Mouse (Mus musculus) kidney, adult 8-10 months (tissue): ENCODE data around the gene Zfp704.

Experiments
- DNase-seq, 2 experiments: peaks; one replicate each; pipeline ENCODE4 v3.0.0; 2022

Gene Zfp704

DNA sequence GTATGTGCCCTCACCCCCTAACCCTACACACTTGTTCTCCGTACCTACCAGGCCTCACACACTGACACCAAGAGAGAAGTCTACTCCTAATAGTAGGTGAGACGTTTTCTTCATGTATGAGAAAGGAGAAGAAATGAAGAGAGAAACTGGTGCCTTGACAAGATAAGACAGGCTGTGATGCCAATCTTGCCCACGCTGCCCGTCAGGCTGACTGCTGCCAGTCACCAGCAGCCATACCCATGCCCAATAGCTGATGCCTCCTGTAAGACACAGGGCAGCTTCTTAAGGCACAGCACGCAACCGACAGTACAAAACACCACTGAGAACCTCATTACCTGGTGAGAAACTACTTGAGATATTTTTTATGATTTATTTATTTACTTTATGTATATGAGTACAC is 55.0 kb downstream of the Zfp704 start:
- DNase-seq = no peak

- DNase-seq = no peak
These were observed 57.6 kb downstream of the Zfp704 start for GRCm38 (mm10) chr3:9552332-9552731.

DNA sequence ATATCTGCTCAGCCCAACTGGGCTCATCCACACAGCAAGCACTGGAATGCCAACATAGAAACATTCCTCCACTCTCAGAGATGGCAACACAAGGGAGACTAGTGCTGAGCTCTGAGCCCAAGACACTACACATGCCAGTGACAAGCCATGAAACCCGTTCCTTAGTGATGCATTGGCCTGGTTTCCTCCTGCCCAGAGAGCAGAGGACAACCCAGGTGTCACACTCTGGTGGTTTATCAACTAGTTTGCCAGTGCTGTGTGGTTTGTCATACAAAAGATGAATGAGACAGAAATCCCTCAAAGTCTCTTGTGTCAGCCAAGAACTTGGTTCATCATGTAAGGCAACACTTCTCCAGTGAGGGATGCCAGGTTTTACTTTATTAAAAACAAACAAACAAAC is 59.0 kb downstream of the Zfp704 start:
- peak; percentile 49 to 54 for DNase-seq

GRCm38 (mm10) chr3:9549815-9550214 is 60.1 kb downstream of the Zfp704 start:
- DNase-seq = no peak

DNA sequence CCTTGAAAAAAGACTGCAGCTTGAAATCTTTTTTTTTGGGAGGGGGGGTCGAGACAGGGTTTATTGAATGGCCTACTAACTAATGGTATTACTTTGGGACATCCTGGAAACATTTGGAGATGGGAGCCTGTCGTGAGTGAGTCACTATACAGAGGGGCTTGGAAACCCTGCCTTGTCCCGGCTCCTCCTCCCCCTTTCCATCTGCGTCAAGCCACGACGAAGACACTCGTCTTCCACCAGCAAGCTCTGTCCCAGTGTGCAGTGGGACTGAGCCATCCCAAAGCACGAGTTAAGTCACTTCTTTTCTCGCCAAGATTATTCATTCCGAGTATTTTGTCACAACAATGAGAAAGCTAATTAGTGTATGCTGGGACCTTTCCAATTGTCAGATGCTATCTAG is 61.7 kb downstream of the Zfp704 start:
- no peak for DNase-seq

DNA sequence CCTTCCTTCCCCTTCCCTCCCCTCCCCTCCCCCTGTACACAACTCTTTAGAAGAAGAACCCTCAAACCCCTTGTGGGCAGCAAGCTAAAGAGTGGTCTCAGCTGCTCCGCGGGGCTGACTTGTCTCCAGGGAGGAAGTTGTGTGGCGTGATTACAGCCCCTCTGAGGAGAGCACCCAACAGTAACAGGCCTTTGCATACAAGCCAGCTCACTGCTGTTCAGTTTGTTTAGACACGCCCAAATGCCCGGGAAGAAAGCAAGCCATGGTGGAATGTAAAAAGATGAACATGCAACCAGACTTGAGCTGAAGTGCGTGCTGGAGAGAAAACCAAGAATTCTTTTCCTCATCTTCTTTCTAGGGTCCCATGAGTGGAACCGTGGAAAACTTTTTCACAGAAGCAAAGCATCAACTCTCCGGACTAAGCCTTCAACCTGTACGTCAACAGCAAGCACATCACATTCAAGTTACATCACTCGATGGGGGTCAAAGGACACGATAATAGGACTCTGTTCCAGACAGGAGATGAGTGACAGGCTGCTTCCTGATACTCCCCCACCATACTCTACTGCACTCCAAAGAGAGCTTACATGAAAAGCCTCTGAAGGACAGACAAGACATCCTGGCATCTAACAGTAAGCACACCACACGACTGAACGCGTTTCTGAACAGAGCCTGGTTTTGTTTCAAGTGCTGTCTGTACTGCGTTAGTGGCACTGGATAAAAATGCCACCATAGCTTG is 62.8 kb downstream of the Zfp704 start:
- DNase-seq = no peak

- DNase-seq = no peak
These were observed 65.5 kb downstream of the Zfp704 start for GRCm38 (mm10) chr3:9544421-9544820.

GRCm38 (mm10) chr3:9543916-9544315 is 66.0 kb downstream of the Zfp704 start:
- no peak for DNase-seq

DNA sequence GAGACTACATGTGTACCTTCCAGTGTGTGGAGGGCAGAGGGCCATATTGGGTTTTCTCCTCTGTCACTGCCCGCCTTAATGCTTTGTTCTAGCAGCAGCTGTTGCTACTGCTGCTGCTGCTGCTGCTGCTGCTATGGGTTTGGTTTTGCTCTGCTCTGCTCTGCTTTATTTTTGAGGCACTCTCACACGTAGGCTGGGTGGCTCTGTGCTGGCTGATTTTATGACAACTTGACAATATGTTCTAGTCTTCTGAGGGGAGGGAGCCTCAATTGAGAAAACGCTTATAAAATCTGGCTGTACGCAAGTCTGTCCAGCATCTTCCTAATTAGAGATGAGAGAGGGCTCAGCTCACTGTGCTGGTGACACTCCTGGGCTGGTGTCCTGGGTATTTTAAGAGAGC is 66.4 kb downstream of the Zfp704 start:
- no peak for DNase-seq

- no peak for DNase-seq
These were observed 68.3 kb downstream of the Zfp704 start for GRCm38 (mm10) chr3:9541561-9541960.

- DNase-seq = no peak
These were observed 71.4 kb downstream of the Zfp704 start for GRCm38 (mm10) chr3:9538510-9538909.

DNA sequence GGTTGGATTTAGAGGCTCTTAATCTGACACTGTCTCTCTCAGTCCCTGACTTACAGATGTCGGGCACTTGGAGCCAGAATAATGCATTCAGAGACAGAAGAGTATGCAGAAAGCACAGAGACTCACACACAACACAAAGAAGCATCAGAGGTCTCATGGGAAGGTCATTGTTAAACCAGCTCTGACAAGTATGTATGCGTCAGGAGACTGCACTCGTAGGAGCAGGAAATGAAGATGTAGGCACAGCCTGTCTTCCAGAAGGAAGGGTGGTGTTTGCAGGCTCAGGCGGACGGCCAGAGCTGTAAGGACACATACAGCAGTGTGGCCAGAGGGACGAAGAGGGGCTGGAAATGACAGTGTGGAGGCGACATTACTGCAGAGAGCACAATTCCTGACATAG is 72.0 kb downstream of the Zfp704 start:
- no peak for DNase-seq

DNA sequence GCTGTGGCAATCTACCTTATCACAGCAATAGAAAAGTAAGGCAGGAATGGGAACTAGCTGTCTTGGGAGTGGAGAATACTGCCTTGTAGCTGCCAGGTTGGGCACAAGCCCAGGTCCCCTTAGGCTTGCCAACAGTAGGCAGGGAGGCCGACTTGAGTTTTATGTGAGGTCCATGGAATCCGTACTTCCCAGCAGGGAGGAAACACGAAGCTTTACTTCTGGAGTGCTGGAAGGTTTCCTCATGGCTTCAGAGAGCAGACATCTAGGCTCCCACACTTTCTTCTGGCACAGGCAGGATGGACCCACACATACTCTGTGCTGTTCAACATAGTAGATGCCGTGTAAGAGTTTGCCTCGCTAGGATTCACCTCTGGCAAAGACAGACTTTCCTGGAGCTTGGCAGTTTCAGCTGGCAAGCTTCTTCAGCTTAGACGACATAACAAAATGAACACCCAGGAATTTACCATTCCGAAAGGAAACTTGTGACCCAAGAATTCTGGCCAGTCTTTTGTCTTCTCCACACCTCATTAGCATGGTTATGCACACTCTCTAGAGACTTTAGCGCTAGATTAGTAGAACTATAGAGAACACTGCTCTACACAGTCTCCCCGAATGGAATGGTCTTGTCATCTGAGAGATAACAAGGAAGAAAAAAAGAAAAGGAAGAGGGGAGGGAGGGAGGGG is 79.6 kb downstream of the Zfp704 start:
- DNase-seq = no peak

GRCm38 (mm10) chr3:9524429-9524828 is 85.5 kb downstream of the Zfp704 start:
- DNase-seq = no peak

- DNase-seq = peak; percentile 18 to 38
These were observed 86.6 kb downstream of the Zfp704 start for GRCm38 (mm10) chr3:9523081-9523932.

DNA sequence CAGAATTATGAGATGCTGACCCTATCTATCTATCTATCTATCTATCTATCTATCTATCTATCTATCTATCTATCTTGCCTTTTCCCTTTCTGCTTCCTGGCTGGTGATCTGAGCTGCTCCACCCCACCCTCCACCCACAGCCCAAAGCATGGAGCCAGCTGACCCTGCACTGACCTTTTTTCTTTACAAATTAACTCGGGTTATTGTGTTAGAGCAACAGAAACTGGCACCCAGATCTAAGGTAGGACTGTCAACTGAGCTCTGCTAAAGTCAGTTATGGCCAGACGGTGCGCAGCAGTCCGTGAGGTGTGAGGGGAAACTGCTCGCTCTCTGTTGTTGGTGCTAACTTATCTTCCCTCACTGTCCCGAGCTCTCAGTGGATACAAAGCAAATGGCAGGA is 87.9 kb downstream of the Zfp704 start:
- peak; percentile 73 to 82 for DNase-seq

- no peak for DNase-seq
These were observed 89.2 kb downstream of the Zfp704 start for GRCm38 (mm10) chr3:9520728-9521054.

DNA sequence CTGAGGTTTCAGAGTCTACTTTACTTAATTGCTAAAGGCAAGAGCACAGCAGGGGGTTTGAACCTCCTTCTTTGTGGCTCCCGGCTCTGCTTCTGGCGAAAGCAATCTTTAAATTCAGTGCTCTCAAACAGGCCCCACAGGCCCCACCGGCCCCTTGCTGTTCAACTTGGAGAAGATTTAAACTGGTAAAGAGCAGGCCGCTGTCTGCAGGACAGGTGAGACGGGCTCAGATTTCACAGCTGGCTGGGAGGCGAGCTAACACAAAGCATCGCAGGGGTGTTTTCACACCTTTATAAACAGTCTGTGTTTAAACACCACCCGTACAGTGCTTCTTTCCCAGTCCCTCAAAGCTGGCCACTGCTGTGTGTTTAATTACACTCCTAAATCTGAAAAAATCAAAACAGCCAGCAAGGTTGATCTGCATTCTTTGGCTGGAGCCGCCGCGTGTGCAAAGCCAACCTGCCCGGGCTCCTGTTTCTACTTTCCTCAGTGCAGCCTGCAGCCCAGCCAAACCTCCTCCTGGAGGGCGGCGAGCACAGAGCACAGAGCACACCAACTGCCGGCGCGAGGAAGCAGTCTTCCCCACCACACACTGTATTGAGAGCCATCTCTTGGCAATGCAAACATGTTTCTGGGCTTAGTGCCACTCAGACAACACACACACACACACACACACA is 89.7 kb downstream of the Zfp704 start:
- DNase-seq = peak; percentile 61 to 63

GRCm38 (mm10) chr3:9519491-9519890 is 90.4 kb downstream of the Zfp704 start:
- DNase-seq = no peak

GRCm38 (mm10) chr3:9518936-9519335 is 90.9 kb downstream of the Zfp704 start:
- DNase-seq = no peak

- no peak for DNase-seq
These were observed 93.6 kb downstream of the Zfp704 start for GRCm38 (mm10) chr3:9516119-9516855.

DNA sequence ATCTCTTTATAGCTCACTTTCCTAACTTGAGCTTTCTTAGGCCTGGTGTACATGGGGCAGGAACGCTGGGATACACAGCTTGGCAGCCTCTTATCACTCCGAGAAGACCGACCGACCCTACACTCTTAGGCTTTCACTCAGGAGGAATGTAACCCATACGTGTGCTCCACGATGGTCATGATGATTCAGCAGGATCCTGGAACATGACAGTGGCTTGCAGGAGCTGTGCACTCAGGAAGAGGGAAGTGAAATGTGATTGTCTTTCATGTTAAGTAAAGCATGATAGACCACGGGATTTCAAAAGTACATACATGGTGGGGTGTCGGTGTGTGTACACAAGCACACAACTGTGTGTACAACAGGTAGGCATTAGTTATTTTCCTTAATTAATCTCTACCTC is 94.4 kb downstream of the Zfp704 start:
- DNase-seq = no peak
